Mouse (Mus musculus) E14TG2a.4 (cell line): ENCODE measurements around the gene Dnajc11.

ENCODE experiments used
- H3K27me3 ChIP-seq: 2 replicates; pipeline ENCODE4 v1.6.1; 2014; ENCODE audit warnings: low read length, control low read depth; ENCODE audit not compliant: insufficient read depth
- H3K36me3 ChIP-seq: 2 replicates; pipeline ENCODE4 v1.6.1; 2014; ENCODE audit warnings: low read length, control low read depth; ENCODE audit not compliant: insufficient read depth
- H3K4me1 ChIP-seq: replicated peaks from 2 replicates; pipeline ENCODE4 v1.6.1; 2014; ENCODE audit warnings: low read depth, low read length, control low read depth
- H3K4me3 ChIP-seq: replicated peaks from 2 replicates; pipeline ENCODE4 v1.5.1; 2014; ENCODE audit warnings: mild to moderate bottlenecking, low read length
- H3K9me3 ChIP-seq: 2 replicates; pipeline ENCODE4 v1.6.1; 2014; ENCODE audit warnings: low read length, control low read depth
- CTCF ChIP-seq: conservative IDR thresholded peaks from 2 replicates; pipeline ENCODE4 v1.5.1; 2014; ENCODE audit warnings: low read length
- NANOG ChIP-seq: IDR thresholded peaks from 2 replicates; pipeline ENCODE4 v1.6.1; 2014; ENCODE audit warnings: borderline replicate concordance, low read length, mixed read lengths
- POU5F1 ChIP-seq: IDR thresholded peaks from 2 replicates; pipeline ENCODE4 v1.6.1; 2014; ENCODE audit warnings: low read length, borderline replicate concordance

Dnajc11 gene

DNA sequence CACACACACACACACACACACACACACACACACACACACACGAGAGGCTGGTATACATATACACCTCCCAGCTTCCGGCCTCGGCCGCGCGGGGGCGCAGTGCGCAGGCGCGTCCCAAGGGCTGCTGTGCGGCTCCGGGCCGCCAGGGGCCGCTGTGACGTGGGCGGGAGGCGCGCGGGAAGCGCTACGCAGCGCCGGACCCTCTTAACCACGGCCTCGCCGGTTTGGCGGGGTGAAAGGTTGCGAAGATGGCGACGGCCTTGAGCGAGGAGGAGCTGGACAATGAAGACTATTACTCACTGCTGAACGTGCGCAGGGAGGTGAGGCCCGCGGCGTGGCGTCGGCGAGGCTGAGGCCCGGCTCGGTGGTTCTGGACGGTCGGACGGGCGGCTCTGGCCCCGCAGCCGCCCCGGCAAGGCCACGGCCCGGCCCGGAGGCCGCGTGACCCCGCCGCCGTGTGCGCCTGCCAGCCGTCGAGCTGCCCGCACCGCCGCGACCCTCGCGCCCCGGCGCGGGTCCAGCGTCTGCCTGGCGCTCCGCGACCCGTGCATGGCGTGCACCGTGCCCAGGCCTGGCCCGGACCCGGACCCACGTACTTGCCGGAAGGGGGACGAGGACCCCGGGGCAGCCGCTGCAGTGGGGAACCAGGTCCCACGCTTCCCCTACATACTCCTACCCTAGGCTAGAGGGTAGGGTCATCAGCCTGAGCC, at the start of gene Dnajc11:
Gene Dnajc11, plus strand, starts transcription at position 187 of the 710 bp plus-strand sequence.
- no peaks in the 10 kb centered on the region for H3K9me3 ChIP-seq
- H3K27me3 ChIP-seq: no peaks in the 10 kb centered on the region
- H3K4me1 ChIP-seq: peaks cover 46% of the 10 kb centered on the region
- H3K36me3 ChIP-seq: peaks cover 30% of the 10 kb centered on the region
- TF ChIP-seq POU5F1 (no peak), NANOG (no peak), CTCF (no peak)
- peak within 1 kb of the TSS; percentile 99 for H3K4me3 ChIP-seq

DNA sequence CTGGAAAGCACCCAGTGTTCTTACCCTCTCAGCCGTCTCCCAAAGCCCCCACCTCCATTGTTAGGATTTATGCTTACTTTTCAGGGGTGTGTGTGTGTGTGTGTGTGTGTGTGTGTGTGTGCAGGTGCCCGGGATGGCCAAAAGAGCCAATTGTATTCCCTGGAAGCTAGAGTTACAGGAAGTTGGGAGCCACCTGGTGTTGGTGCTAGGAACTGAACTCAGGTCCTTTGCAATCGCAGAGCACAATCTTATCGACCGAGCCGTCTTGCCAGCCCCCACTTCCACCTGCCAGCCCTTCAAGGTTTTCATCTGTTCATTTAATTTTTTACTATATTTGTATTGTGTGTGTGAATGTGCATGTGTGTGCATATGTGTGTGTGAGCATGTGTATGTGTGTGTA, 40.2 kb upstream of the Dnajc11 start:
- peaks cover 39% of the 10 kb centered on the region for H3K4me1 ChIP-seq
- H3K9me3 ChIP-seq: no peaks in the 10 kb centered on the region
- peaks cover 3% of the 10 kb centered on the region; the same call in 1 of the 2 replicates for H3K27me3 ChIP-seq
- no peak overlapping the region; the same call in 1 of the 2 replicates for H3K4me3 ChIP-seq
- no peak for TF ChIP-seq POU5F1
- TF ChIP-seq CTCF: peak; percentile 23; the same call in 1 of the 2 replicates
- no peak for TF ChIP-seq NANOG
- H3K36me3 ChIP-seq: no peaks in the 10 kb centered on the region

DNA sequence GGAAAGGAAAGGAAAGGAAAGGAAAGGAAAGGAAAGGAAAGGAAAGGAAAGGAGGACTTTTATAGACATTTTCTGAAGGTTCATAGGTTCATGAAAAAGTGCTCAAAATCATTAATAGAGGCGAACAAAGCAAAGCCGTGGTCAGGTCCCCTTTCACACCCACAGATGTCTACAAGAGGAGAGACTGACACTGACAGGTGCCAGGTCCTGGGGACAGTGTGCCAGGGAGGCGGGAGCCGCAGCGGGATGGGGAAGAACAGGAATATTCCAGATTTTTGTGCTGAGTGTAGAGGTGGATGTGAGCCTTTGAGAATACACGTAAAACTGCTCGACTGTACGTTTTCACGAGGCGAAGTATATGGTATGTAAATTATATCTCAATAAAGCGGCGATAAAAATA, 38.6 kb upstream of the Dnajc11 start:
- H3K4me3 ChIP-seq: no peak overlapping the region
- no peaks in the 10 kb centered on the region for H3K36me3 ChIP-seq
- no peak for TF ChIP-seq NANOG
- TF ChIP-seq CTCF: no peak
- no peak for TF ChIP-seq POU5F1
- H3K9me3 ChIP-seq: 0 out of 2 replicates have a peak, but pooled peaks cover 4% of the 10 kb centered on the region
- peaks cover 3% of the 10 kb centered on the region; the same call in 1 of the 2 replicates for H3K27me3 ChIP-seq
- peaks cover 42% of the 10 kb centered on the region for H3K4me1 ChIP-seq

- Histone ChIP-seq H3K4me3 (no peak overlapping the region), H3K27me3 (peaks cover 3% of the 10 kb centered on the region; the same call in 1 of the 2 replicates), H3K36me3 (no peaks in the 10 kb centered on the region), H3K9me3 (0 out of 2 replicates have a peak, but pooled peaks cover 4% of the 10 kb centered on the region), H3K4me1 (peaks cover 35% of the 10 kb centered on the region)
- TF ChIP-seq POU5F1 (no peak), CTCF (peak; percentile 60), NANOG (no peak)
Measured at GRCm38 (mm10) chr4:151895624-151896023, 37.9 kb upstream of the Dnajc11 start.

GRCm38 (mm10) chr4:151897069-151897617, 36.3 kb upstream of the Dnajc11 start:
- peaks cover 45% of the 10 kb centered on the region for H3K4me1 ChIP-seq
- H3K9me3 ChIP-seq: 0 out of 2 replicates have a peak, but pooled peaks cover 4% of the 10 kb centered on the region
- TF ChIP-seq CTCF (peak; percentile 32), NANOG (no peak), POU5F1 (no peak)
- H3K27me3 ChIP-seq: peaks cover 3% of the 10 kb centered on the region; the same call in 1 of the 2 replicates
- no peaks in the 10 kb centered on the region for H3K36me3 ChIP-seq
- H3K4me3 ChIP-seq: no peak overlapping the region

GRCm38 (mm10) chr4:151898600-151899245, 34.8 kb upstream of the Dnajc11 start:
- peaks cover 5% of the 10 kb centered on the region; the same call in 1 of the 2 replicates for H3K27me3 ChIP-seq
- H3K9me3 ChIP-seq: 0 out of 2 replicates have a peak, but pooled peaks cover 4% of the 10 kb centered on the region
- TF ChIP-seq CTCF (no peak), NANOG (no peak), POU5F1 (no peak)

GRCm38 (mm10) chr4:151899707-151900384, 33.6 kb upstream of the Dnajc11 start:
- TF ChIP-seq NANOG (no peak), POU5F1 (no peak), CTCF (peak; percentile 63)
- H3K27me3 ChIP-seq: 0 out of 2 replicates have a peak, but pooled peaks cover 2% of the 10 kb centered on the region
- no peaks in the 10 kb centered on the region for H3K36me3 ChIP-seq
- H3K4me1 ChIP-seq: peaks cover 60% of the 10 kb centered on the region
- H3K4me3 ChIP-seq: no peak overlapping the region
- 0 out of 2 replicates have a peak, but pooled peaks cover 4% of the 10 kb centered on the region for H3K9me3 ChIP-seq

More at GRCm38 (mm10) chr4:151898600-151899245, 34.8 kb upstream of the Dnajc11 start:
- no peak overlapping the region for H3K4me3 ChIP-seq
- peaks cover 54% of the 10 kb centered on the region for H3K4me1 ChIP-seq
- H3K36me3 ChIP-seq: no peaks in the 10 kb centered on the region
